Mouse (Mus musculus) mammary gland, adult 2 months (tissue): ENCODE results near the gene Per3. TPM values are rescaled to one million over a fixed set of nuclear protein-coding genes. Genes with fewer than 3 reads are reported as not detected.

ENCODE experiments used
- polyA plus RNA-seq: library from polyadenylated mRNA; depleted of rRNA; stranded (reverse); fragments of >200 nt; gene quantifications from 2 replicates; pipeline ENCODE4 v1.2.3, GENCODE M21; 2012; ENCODE audit warnings: low replicate concordance; rRNA removed

Per3 gene
- polyA plus RNA-seq: 16.4 and 19.8 TPM in 2 replicates

GRCm38 (mm10) chr4:151044037-151044943, at the start of gene Per3:
Gene Per3, minus strand, starts transcription at chr4:151044665.

GRCm38 (mm10) chr4:151089270-151089669, 44.8 kb upstream of the Per3 start, which contains the start of gene Gm13090:
Gene Gm13090, plus strand, starts transcription at chr4:151089570.

GRCm38 (mm10) chr4:151057347-151058321, 13.2 kb upstream of the Per3 start, which contains the start of gene Vamp3:
Gene Vamp3, minus strand, starts transcription at chr4:151057963.

GRCm38 (mm10) chr4:150996797-150997196, 47.7 kb downstream of the Per3 start, which contains the start of gene Uts2:
Gene Uts2, plus strand, starts transcription at chr4:150997097.

Other genes with a start within 250 kb of the Per3 start
- gene Errfi1, start 190.7 kb downstream of the Per3 start, polyA plus RNA-seq: 19.6 and 35.3 TPM in 2 replicates
- gene Park7, start 130.2 kb downstream of the Per3 start, polyA plus RNA-seq: 92.2 and 113 TPM in 2 replicates
- gene Tnfrsf9, start 130.1 kb downstream of the Per3 start, polyA plus RNA-seq: 3.2 and 3.3 TPM in 2 replicates
- not detected in 2 replicates for gene Uts2, start 47.6 kb downstream of the Per3 start, polyA plus RNA-seq
- gene Vamp3, start 13.3 kb upstream of the Per3 start, polyA plus RNA-seq: 24.7 and 69.8 TPM in 2 replicates
- not detected in 2 replicates for gene Gm13090, start 44.9 kb upstream of the Per3 start, polyA plus RNA-seq